Mouse (Mus musculus) embryo, embryonic 10 days (tissue): ENCODE results near the gene Ccdc157.
"Not testable (repeated sequence)": the region's sequence is repeated elsewhere in the genome, so short reads cannot be mapped to it uniquely, and the experiment has no call there.

ENCODE experiments used
- DNase-seq: peaks from one replicate; pipeline ENCODE4 v3.0.0-alpha.2; 2015; ENCODE audit warnings: low spot score

Gene Ccdc157

GRCm38 (mm10) chr11:4159808-4160708 is at the start of gene Ccdc157, which contains the start of gene Sf3a1:
Gene Ccdc157 (minus strand): TSS chr11:4160293.
Gene Sf3a1 (plus strand): TSS chr11:4160350.
- peak; percentile 97 for DNase-seq

- DNase-seq, result no peak
Observed at GRCm38 (mm10) chr11:4209556-4209955, 49.5 kb upstream of the Ccdc157 start.

GRCm38 (mm10) chr11:4207655-4208054 is 47.6 kb upstream of the Ccdc157 start:
- no peak for DNase-seq

- no peak for DNase-seq
Observed at GRCm38 (mm10) chr11:4206563-4206962, 46.5 kb upstream of the Ccdc157 start.

- DNase-seq, result no peak
Observed at GRCm38 (mm10) chr11:4205951-4206350, 45.9 kb upstream of the Ccdc157 start.

GRCm38 (mm10) chr11:4205097-4205655 is 45.1 kb upstream of the Ccdc157 start:
- no peak for DNase-seq

- DNase-seq, result no peak
Observed at GRCm38 (mm10) chr11:4203705-4204074, 43.6 kb upstream of the Ccdc157 start.

GRCm38 (mm10) chr11:4202995-4203704 is 43.1 kb upstream of the Ccdc157 start:
- no peak for DNase-seq

- no peak for DNase-seq
Observed at GRCm38 (mm10) chr11:4201981-4202700, 42.0 kb upstream of the Ccdc157 start.

- no peak for DNase-seq
Observed at GRCm38 (mm10) chr11:4197691-4198090, 37.6 kb upstream of the Ccdc157 start.

- DNase-seq, result no peak
Observed at GRCm38 (mm10) chr11:4196636-4197035, 36.5 kb upstream of the Ccdc157 start.

- DNase-seq, result no peak
Observed at GRCm38 (mm10) chr11:4195597-4196031, 35.5 kb upstream of the Ccdc157 start.

- DNase-seq, result no peak
Observed at GRCm38 (mm10) chr11:4193420-4193819, 33.3 kb upstream of the Ccdc157 start.

- DNase-seq, result no peak
Observed at GRCm38 (mm10) chr11:4192757-4193156, 32.7 kb upstream of the Ccdc157 start.

- DNase-seq, result no peak
Observed at GRCm38 (mm10) chr11:4190677-4191076, 30.6 kb upstream of the Ccdc157 start.

- DNase-seq, result no peak
Observed at GRCm38 (mm10) chr11:4189182-4189581, 29.1 kb upstream of the Ccdc157 start.

- no peak for DNase-seq
Observed at GRCm38 (mm10) chr11:4187318-4187700, 27.2 kb upstream of the Ccdc157 start.

- DNase-seq, result peak; percentile 99
Observed at GRCm38 (mm10) chr11:4186486-4187317, 26.6 kb upstream of the Ccdc157 start, which contains the start of gene Tbc1d10a. Gene Tbc1d10a (plus strand): TSS chr11:4186789.

- DNase-seq, result not testable (repeated sequence)
Observed at GRCm38 (mm10) chr11:4185480-4185879, 25.4 kb upstream of the Ccdc157 start.

- no peak for DNase-seq
Observed at GRCm38 (mm10) chr11:4184251-4184952, 24.3 kb upstream of the Ccdc157 start.
